Mouse (Mus musculus): ENCODE measurements at regions not wholly inside any gene's neighbourhood (a gene's known extent, or its start where the extent isn't known, plus 50 kb on each side); places are given as distances from the start of the nearest gene placed in this dataset.

GRCm38 (mm10) chr7:40766142-40766541, 132.0 kb upstream of the Vstm2b start:
- TF ChIP-seq POLR2A (IDR thresholded peaks at IDR 0.05; ENCODE audit: borderline replicate concordance, extremely low read depth, low read depth, low read length): no peak
- TF ChIP-seq CTCF (IDR thresholded peaks at IDR 0.05; ENCODE audit: insufficient read depth, low read length): no peak
